In genomic region chr19:15330155-15330554, GRCm38 (mm10) we compare ENCODE assay signal across 18 mouse cellular contexts.
A peak's percentile ranks its signal among the peaks of the same experiment; 100 is the strongest.
DNase-seq lines count a peak whose midpoint lies in the region; ATAC-seq lines count a peak whose summit lies in the region.
"Had no signal": no experiment of that assay in that cellular context is flagged by ENCODE, and none has a peak within 500 bp of the region (broad histone marks: within the 10 kb centered on the region; RNA-seq: fewer than 3 reads in every experiment).

No protein-coding gene starts in this region.

- no peak overlapping the region for H3K9ac ChIP-seq in liver, embryonic 12.5 days
- H3K9ac ChIP-seq: embryonic facial prominence, embryonic 13.5 days; hindbrain, embryonic 15.5 days; liver, embryonic 14.5 days had no signal

- no peaks in the 10 kb centered on the region for H3K27me3 ChIP-seq in liver, embryonic 12.5 days (replicated peaks)
- H3K27me3 ChIP-seq: embryonic facial prominence, embryonic 13.5 days; hindbrain, embryonic 15.5 days had no signal

- ATAC-seq in liver, embryonic 12.5 days: no peak

- no peaks in the 10 kb centered on the region for H3K36me3 ChIP-seq in liver, embryonic 12.5 days
- H3K36me3 ChIP-seq: embryonic facial prominence, embryonic 13.5 days; forebrain, embryonic 10.5 days; hindbrain, embryonic 15.5 days had no signal

- DNase-seq in adrenal gland, postnatal 10 days: peak; percentile 12
- DNase-seq in adrenal gland, postnatal 25 days: no peak
- peak; percentile 18 to 30 for DNase-seq in heart, postnatal 10 days
- no peak for DNase-seq in heart, adult 9 months (ENCODE audit: low spot score in 2 of 2)
- peak; percentile 76 for DNase-seq in brain, adult 2 months (ENCODE audit: low read depth, low spot score)
- DNase-seq in right cerebral cortex, adult 2 months (ENCODE audit: low spot score in 2 of 2): peak; percentile 31 to 44
- DNase-seq in embryo, embryonic 9.5 days (ENCODE audit: extremely low spot score): no peak
- DNase-seq: adrenal gland, adult 8-10 months; kidney, adult 11 months; kidney, postnatal 14 days; retina, postnatal 1 day had no signal

- WGBS in liver, embryonic 12.5 days (ENCODE audit: insufficient replicate concordance): 60% methylated on average over 3 of the region's 3 CpGs

- H3K4me3 ChIP-seq in liver, embryonic 12.5 days: no peak overlapping the region
- H3K4me3 ChIP-seq: embryonic facial prominence, embryonic 13.5 days; forebrain, embryonic 10.5 days; heart, adult 2 months; hindbrain, embryonic 15.5 days; myocyte had no signal

- H3K4me1 ChIP-seq in liver, embryonic 12.5 days: no peaks in the 10 kb centered on the region
- H3K4me1 ChIP-seq: embryonic facial prominence, embryonic 13.5 days; hindbrain, embryonic 15.5 days had no signal

- intact Hi-C loops in heart, postnatal 10 days (cut with DNase I): no loop called here

- H3K9me3 ChIP-seq in liver, embryonic 12.5 days (replicated peaks): no peaks in the 10 kb centered on the region
- H3K9me3 ChIP-seq: embryonic facial prominence, embryonic 13.5 days; forebrain, embryonic 10.5 days; hindbrain, embryonic 15.5 days had no signal

- no peak overlapping the region for H3K27ac ChIP-seq in liver, embryonic 12.5 days
- H3K27ac ChIP-seq: embryonic facial prominence, embryonic 13.5 days; forebrain, embryonic 10.5 days; heart, adult 2 months; hindbrain, embryonic 15.5 days; liver, embryonic 14.5 days had no signal

- H3K4me2 ChIP-seq in liver, embryonic 12.5 days: no peak overlapping the region
- H3K4me2 ChIP-seq: embryonic facial prominence, embryonic 13.5 days; hindbrain, embryonic 15.5 days had no signal

Comparison
In these comparisons a context has a peak if more than half of its experiments do, and no peak if none do; other contexts are left out.
1. DNase-seq: peak in adrenal gland, postnatal 10 days (single experiment), heart, postnatal 10 days (2 of 2), brain, adult 2 months (single experiment) and right cerebral cortex, adult 2 months (2 of 2); none in adrenal gland, postnatal 25 days (single experiment), heart, adult 9 months (0 of 2) and embryo, embryonic 9.5 days (single experiment).